Mouse (Mus musculus): Measurements from ENCODE around the gene Papola. TPM values are rescaled to one million over a fixed set of nuclear protein-coding genes. Genes with fewer than 3 reads are reported as not detected.

Papola gene
- polyA plus RNA-seq, 1 experiment from 2014 or later, result 292 TPM

DNA sequence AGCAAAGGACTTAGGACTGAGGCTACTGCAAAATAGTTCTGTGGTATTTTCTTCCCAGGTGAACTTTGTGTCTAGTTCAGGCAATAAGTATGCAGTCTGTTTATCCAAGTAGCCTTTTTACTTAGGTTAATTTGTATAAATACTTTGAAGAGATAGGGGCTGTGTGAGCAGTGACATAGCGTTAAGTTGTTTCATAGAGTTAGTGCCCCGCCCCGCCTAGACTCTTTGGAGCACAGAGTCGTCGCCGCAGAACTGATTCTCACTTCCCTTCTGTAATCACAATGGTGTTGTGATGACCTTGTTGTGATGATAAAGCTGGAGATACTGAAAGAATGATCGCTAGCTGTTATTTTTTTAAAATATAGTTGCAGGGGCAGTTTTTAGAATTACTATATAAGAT is 22.9 kb downstream of the Papola start:
- H3K9me3 ChIP-seq (replicated peaks; ENCODE audit: control insufficient read depth, low read length), result no peaks in the 10 kb centered on the region
- no peak overlapping the region for H3K9ac ChIP-seq (replicated peaks; ENCODE audit: low read length)
- no peak overlapping the region for H3K27ac ChIP-seq (replicated peaks; ENCODE audit: low read depth, low read length)
- ATAC-seq (replicated peaks; ENCODE audit: insufficient number of reproducible peaks, low FRiP score, low TSS enrichment, low read depth) (no peak), DNase-seq (ENCODE audit: low spot score) (no peak)
- H3K36me3 ChIP-seq (replicated peaks; ENCODE audit: control insufficient read depth, insufficient read depth, low read depth, low read length), result peaks cover 2% of the 10 kb centered on the region
- H3K4me3 ChIP-seq (ENCODE audit: low read depth, low read length), result no peak overlapping the region
- no peak overlapping the region for H3K4me2 ChIP-seq (ENCODE audit: low read depth, low read length)
- no peaks in the 10 kb centered on the region for H3K27me3 ChIP-seq (ENCODE audit: control insufficient read depth, insufficient read depth, low read length)
- H3K4me1 ChIP-seq (ENCODE audit: control insufficient read depth, insufficient read depth, low read length), result no peaks in the 10 kb centered on the region
- 93% methylated on average over 7 of the region's 7 CpGs for WGBS

DNA sequence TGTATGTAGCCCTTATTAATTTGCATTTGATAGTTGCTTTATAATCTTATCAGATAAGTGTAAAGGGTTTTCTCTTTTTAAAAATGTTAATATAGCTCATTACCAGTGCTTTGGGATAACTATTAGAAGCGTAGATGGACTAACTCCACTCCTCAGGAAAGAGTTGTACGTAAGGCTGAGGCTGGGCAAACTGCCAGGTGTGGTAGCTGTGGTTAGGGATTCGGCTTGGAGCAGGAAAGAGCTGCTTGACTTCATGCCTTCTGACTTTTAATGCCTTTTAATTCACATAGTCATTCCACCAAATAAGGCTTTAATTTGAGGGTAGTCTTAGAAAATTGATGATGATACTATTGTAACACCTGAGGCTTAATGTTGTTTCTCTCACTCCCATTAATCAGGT is 24.5 kb downstream of the Papola start:
- no peak for ATAC-seq (replicated peaks; ENCODE audit: insufficient number of reproducible peaks, low FRiP score, low TSS enrichment, low read depth)
- WGBS, result 88% methylated on average over 3 of the region's 3 CpGs
- H3K27me3 ChIP-seq (ENCODE audit: control insufficient read depth, insufficient read depth, low read length), result no peaks in the 10 kb centered on the region
- H3K4me3 ChIP-seq (ENCODE audit: low read depth, low read length), result no peak overlapping the region
- no peak for DNase-seq (ENCODE audit: low spot score)
- peaks cover 2% of the 10 kb centered on the region for H3K36me3 ChIP-seq (replicated peaks; ENCODE audit: control insufficient read depth, insufficient read depth, low read depth, low read length)
- no peak overlapping the region for H3K4me2 ChIP-seq (ENCODE audit: low read depth, low read length)
- H3K9me3 ChIP-seq (replicated peaks; ENCODE audit: control insufficient read depth, low read length), result no peaks in the 10 kb centered on the region
- H3K9ac ChIP-seq (replicated peaks; ENCODE audit: low read length), result no peak overlapping the region
- no peak overlapping the region for H3K27ac ChIP-seq (replicated peaks; ENCODE audit: low read depth, low read length)
- H3K4me1 ChIP-seq (ENCODE audit: control insufficient read depth, insufficient read depth, low read length), result no peaks in the 10 kb centered on the region

- ATAC-seq (replicated peaks; ENCODE audit: insufficient number of reproducible peaks, low FRiP score, low TSS enrichment, low read depth), result no peak
- H3K36me3 ChIP-seq (replicated peaks; ENCODE audit: control insufficient read depth, insufficient read depth, low read depth, low read length), result peaks cover 2% of the 10 kb centered on the region
- WGBS, result 89% methylated on average over 6 of the region's 6 CpGs
Observed at GRCm38 (mm10) chr12:105810608-105811007, 26.1 kb downstream of the Papola start.

GRCm38 (mm10) chr12:105813957-105814356 is 29.5 kb downstream of the Papola start:
- Histone ChIP-seq H3K27ac (replicated peaks; ENCODE audit: low read depth, low read length) (no peak overlapping the region), H3K9ac (replicated peaks; ENCODE audit: low read length) (no peak overlapping the region), H3K4me1 (ENCODE audit: control insufficient read depth, insufficient read depth, low read length) (no peaks in the 10 kb centered on the region), H3K27me3 (ENCODE audit: control insufficient read depth, insufficient read depth, low read length) (no peaks in the 10 kb centered on the region), H3K4me2 (ENCODE audit: low read depth, low read length) (no peak overlapping the region), H3K4me3 (ENCODE audit: low read depth, low read length) (no peak overlapping the region), H3K9me3 (replicated peaks; ENCODE audit: control insufficient read depth, low read length) (no peaks in the 10 kb centered on the region), H3K36me3 (replicated peaks; ENCODE audit: control insufficient read depth, insufficient read depth, low read depth, low read length) (peaks cover 3% of the 10 kb centered on the region)
- WGBS, result 97% methylated on average over 6 of the region's 6 CpGs
- DNase-seq (ENCODE audit: low spot score), result no peak
- ATAC-seq (replicated peaks; ENCODE audit: insufficient number of reproducible peaks, low FRiP score, low TSS enrichment, low read depth), result no peak

More at GRCm38 (mm10) chr12:105810608-105811007, 26.1 kb downstream of the Papola start:
- Histone ChIP-seq H3K27ac (replicated peaks; ENCODE audit: low read depth, low read length) (no peak overlapping the region), H3K4me2 (ENCODE audit: low read depth, low read length) (no peak overlapping the region), H3K4me1 (ENCODE audit: control insufficient read depth, insufficient read depth, low read length) (no peaks in the 10 kb centered on the region), H3K27me3 (ENCODE audit: control insufficient read depth, insufficient read depth, low read length) (no peaks in the 10 kb centered on the region), H3K9me3 (replicated peaks; ENCODE audit: control insufficient read depth, low read length) (no peaks in the 10 kb centered on the region), H3K4me3 (ENCODE audit: low read depth, low read length) (no peak overlapping the region), H3K9ac (replicated peaks; ENCODE audit: low read length) (no peak overlapping the region)
- DNase-seq (ENCODE audit: low spot score), result no peak

GRCm38 (mm10) chr12:105823472-105823871 is 39.0 kb downstream of the Papola start:
- H3K9ac ChIP-seq (replicated peaks; ENCODE audit: low read length), result no peak overlapping the region

GRCm38 (mm10) chr12:105824743-105825142 is 40.2 kb downstream of the Papola start:
- Histone ChIP-seq H3K9me3 (replicated peaks; ENCODE audit: control insufficient read depth, low read length) (no peaks in the 10 kb centered on the region), H3K4me1 (ENCODE audit: control insufficient read depth, insufficient read depth, low read length) (no peaks in the 10 kb centered on the region), H3K4me2 (ENCODE audit: low read depth, low read length) (no peak overlapping the region), H3K27me3 (ENCODE audit: control insufficient read depth, insufficient read depth, low read length) (no peaks in the 10 kb centered on the region), H3K27ac (replicated peaks; ENCODE audit: low read depth, low read length) (no peak overlapping the region), H3K9ac (replicated peaks; ENCODE audit: low read length) (no peak overlapping the region), H3K36me3 (replicated peaks; ENCODE audit: control insufficient read depth, insufficient read depth, low read depth, low read length) (peaks cover 24% of the 10 kb centered on the region), H3K4me3 (ENCODE audit: low read depth, low read length) (no peak overlapping the region)
- 77% methylated on average over 8 of the region's 8 CpGs for WGBS
- DNase-seq (ENCODE audit: low spot score) (no peak), ATAC-seq (replicated peaks; ENCODE audit: insufficient number of reproducible peaks, low FRiP score, low TSS enrichment, low read depth) (no peak)

More at GRCm38 (mm10) chr12:105823472-105823871, 39.0 kb downstream of the Papola start:
- peaks cover 22% of the 10 kb centered on the region for H3K36me3 ChIP-seq (replicated peaks; ENCODE audit: control insufficient read depth, insufficient read depth, low read depth, low read length)
- no peak overlapping the region for H3K4me3 ChIP-seq (ENCODE audit: low read depth, low read length)
- H3K4me2 ChIP-seq (ENCODE audit: low read depth, low read length), result no peak overlapping the region
- no peaks in the 10 kb centered on the region for H3K9me3 ChIP-seq (replicated peaks; ENCODE audit: control insufficient read depth, low read length)
- DNase-seq (ENCODE audit: low spot score) (no peak), ATAC-seq (replicated peaks; ENCODE audit: insufficient number of reproducible peaks, low FRiP score, low TSS enrichment, low read depth) (no peak)
- 80% methylated on average over 4 of the region's 4 CpGs for WGBS
- no peak overlapping the region for H3K27ac ChIP-seq (replicated peaks; ENCODE audit: low read depth, low read length)
- no peaks in the 10 kb centered on the region for H3K27me3 ChIP-seq (ENCODE audit: control insufficient read depth, insufficient read depth, low read length)
- H3K4me1 ChIP-seq (ENCODE audit: control insufficient read depth, insufficient read depth, low read length), result no peaks in the 10 kb centered on the region

DNA sequence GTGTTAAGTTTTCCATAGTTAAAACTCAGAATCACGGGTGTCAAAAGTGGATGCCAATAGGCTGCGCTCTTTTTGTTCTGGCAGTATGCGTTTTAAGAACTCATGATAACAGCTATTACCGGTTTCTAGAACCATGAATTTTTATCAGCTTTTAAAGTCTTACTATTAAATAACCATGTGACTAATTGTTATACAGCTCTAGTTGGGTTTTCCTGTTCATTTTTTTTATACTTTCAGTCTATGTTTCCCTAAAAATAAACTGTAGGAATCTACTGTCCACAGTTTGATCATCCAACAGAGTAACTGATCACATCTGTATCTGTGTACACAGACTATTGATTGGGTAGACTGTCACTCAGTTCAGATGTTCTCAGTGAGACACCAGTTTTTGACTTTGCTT is 40.8 kb downstream of the Papola start:
- no peak overlapping the region for H3K4me3 ChIP-seq (ENCODE audit: low read depth, low read length)
- no peaks in the 10 kb centered on the region for H3K4me1 ChIP-seq (ENCODE audit: control insufficient read depth, insufficient read depth, low read length)
- WGBS, result 95% methylated on average over 4 of the region's 4 CpGs
- DNase-seq (ENCODE audit: low spot score) (no peak), ATAC-seq (replicated peaks; ENCODE audit: insufficient number of reproducible peaks, low FRiP score, low TSS enrichment, low read depth) (no peak)
- no peaks in the 10 kb centered on the region for H3K9me3 ChIP-seq (replicated peaks; ENCODE audit: control insufficient read depth, low read length)
- no peak overlapping the region for H3K4me2 ChIP-seq (ENCODE audit: low read depth, low read length)
- H3K27ac ChIP-seq (replicated peaks; ENCODE audit: low read depth, low read length), result no peak overlapping the region
- H3K9ac ChIP-seq (replicated peaks; ENCODE audit: low read length), result no peak overlapping the region
- peaks cover 26% of the 10 kb centered on the region for H3K36me3 ChIP-seq (replicated peaks; ENCODE audit: control insufficient read depth, insufficient read depth, low read depth, low read length)
- no peaks in the 10 kb centered on the region for H3K27me3 ChIP-seq (ENCODE audit: control insufficient read depth, insufficient read depth, low read length)

DNA sequence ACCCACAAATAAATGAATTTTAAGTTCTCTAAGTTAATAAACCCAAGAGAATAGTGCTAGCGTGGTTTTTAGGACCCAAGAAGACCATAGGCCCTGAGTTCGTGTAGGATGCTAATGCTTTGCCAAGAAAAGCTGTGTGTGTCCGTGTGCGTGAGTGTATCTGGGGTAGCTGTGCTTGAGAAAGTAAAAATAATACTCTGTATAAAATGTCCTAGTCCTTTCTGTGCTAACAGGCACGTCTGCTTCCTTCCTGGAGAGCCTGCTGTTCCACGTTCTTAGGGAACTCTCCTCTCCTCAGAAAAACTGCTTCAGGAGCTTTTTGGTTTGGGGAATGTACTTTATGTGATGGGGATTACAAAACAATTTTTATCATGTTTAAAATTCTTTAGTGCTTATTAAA is 48.0 kb downstream of the Papola start:
- H3K36me3 ChIP-seq (replicated peaks; ENCODE audit: control insufficient read depth, insufficient read depth, low read depth, low read length), result peaks cover 19% of the 10 kb centered on the region
- no peak for DNase-seq (ENCODE audit: low spot score)
- WGBS, result 80% methylated on average over 6 of the region's 6 CpGs

More for the DNA sequence above, 48.0 kb downstream of the Papola start:
- H3K4me1 ChIP-seq (ENCODE audit: control insufficient read depth, insufficient read depth, low read length), result no peaks in the 10 kb centered on the region
- no peak overlapping the region for H3K9ac ChIP-seq (replicated peaks; ENCODE audit: low read length)
- H3K4me2 ChIP-seq (ENCODE audit: low read depth, low read length), result no peak overlapping the region
- H3K9me3 ChIP-seq (replicated peaks; ENCODE audit: control insufficient read depth, low read length), result no peaks in the 10 kb centered on the region
- no peak for ATAC-seq (replicated peaks; ENCODE audit: insufficient number of reproducible peaks, low FRiP score, low TSS enrichment, low read depth)
- no peak overlapping the region for H3K27ac ChIP-seq (replicated peaks; ENCODE audit: low read depth, low read length)
- no peaks in the 10 kb centered on the region for H3K27me3 ChIP-seq (ENCODE audit: control insufficient read depth, insufficient read depth, low read length)
- H3K4me3 ChIP-seq (ENCODE audit: low read depth, low read length), result no peak overlapping the region
